ENCODE assay signal across 11 mouse cellular contexts in genomic region chr19:53433949-53434689, GRCm38 (mm10). TPM values are rescaled to one million over a fixed set of nuclear protein-coding genes. Genes with fewer than 3 reads are reported as not detected.
DNase-seq lines count a peak whose midpoint lies in the region; ATAC-seq lines count a peak whose summit lies in the region.
"Had no signal": no experiment of that assay in that cellular context is flagged by ENCODE, and none has a peak within 500 bp of the region (broad histone marks: within the 10 kb centered on the region; RNA-seq: fewer than 3 reads in every experiment).

No protein-coding gene starts in this region.

- DNase-seq in adrenal gland, adult (ENCODE audit: inconsistent age in 2 of 2, low spot score in 1 of 2), result peak; percentile 83 to 92
- no peak for DNase-seq in adrenal gland, postnatal 4 days (ENCODE audit: low spot score in 2 of 2)
- peak; percentile 64 for DNase-seq in adrenal gland, postnatal 25 days
- DNase-seq in embryo, embryonic 9.5 days (ENCODE audit: extremely low spot score), result no peak
- DNase-seq in frontal cortex, adult 2 months (ENCODE audit: extremely low spot score in 1 of 2, low spot score in 1 of 2), result no peak
- DNase-seq: embryo, embryonic 11 days; kidney, postnatal 36 days; left cerebral cortex, postnatal 4 days had no signal

- ATAC-seq in CD4-positive, CD25-positive, alpha-beta regulatory T cell, adult 4 months, result peak; percentile 90
- peak; percentile 62 for ATAC-seq in neutrophil, adult 5-6 weeks (ENCODE audit: extremely low read depth, insufficient number of reproducible peaks, low FRiP score, poor library complexity, severe bottlenecking)
- no peak for ATAC-seq in megakaryocyte-erythroid progenitor cell, adult 5-6 weeks (replicated peaks; ENCODE audit: low FRiP score, low TSS enrichment, poor library complexity, severe bottlenecking)

RNA-seq across cellular contexts. Expression of gene Smndc1, which starts 43.7 kb away (rescaled TPM):
- total RNA-seq in adrenal gland, postnatal 4 days (2021), result 10 to 100 TPM; 49.1 to 52.1 TPM
- polyA plus RNA-seq in CD4-positive, CD25-positive, alpha-beta regulatory T cell, adult 4 months (2017; shearing (Covaris generic)), result 10 to 100 TPM; 32.0 to 32.3 TPM
- 44.9 and 49.6 TPM in 2 replicates for total RNA-seq in adrenal gland, postnatal 25 days (2021)
- total RNA-seq in neutrophil, adult 5-6 weeks (2017), result 41.6 and 45.5 TPM in 2 replicates
- polyA plus RNA-seq in frontal cortex, adult 2 months (2012; rRNA removed), result 26.3 and 29.4 TPM in 2 replicates
- total RNA-seq in megakaryocyte-erythroid progenitor cell, adult 5-6 weeks (2014; fragmentation: Nextera tagmentation), result 56.9 and 60.9 TPM in 2 replicates
- total RNA-seq in megakaryocyte-erythroid progenitor cell, adult 5-6 weeks (2017), result 34.7 and 45.6 TPM in 2 replicates

Comparison
In these comparisons a context has a peak if more than half of its experiments do, and no peak if none do; other contexts are left out.
1. DNase-seq: peak in adrenal gland, adult (2 of 2) and adrenal gland, postnatal 25 days (single experiment); none in adrenal gland, postnatal 4 days (0 of 2), embryo, embryonic 9.5 days (single experiment) and frontal cortex, adult 2 months (0 of 2).